Mouse (Mus musculus) E14TG2a.4 (cell line): ENCODE measurements at regions not wholly inside any gene's neighbourhood (a gene's known extent, or its start where the extent isn't known, plus 50 kb on each side); places are given as distances from the start of the nearest gene placed in this dataset.

Source experiments
- CTCF ChIP-seq: conservative IDR thresholded peaks from 2 replicates; pipeline ENCODE4 v1.5.1; 2014; ENCODE audit warnings: low read length
- NANOG ChIP-seq: IDR thresholded peaks from 2 replicates; pipeline ENCODE4 v1.6.1; 2014; ENCODE audit warnings: borderline replicate concordance, low read length, mixed read lengths

GRCm38 (mm10) chr4:110125067-110125784 is 147.4 kb downstream of the Dmrta2 start:
- TF ChIP-seq CTCF (no peak), NANOG (peak; percentile 77)
